Mouse (Mus musculus) monocyte, adult 59 days (primary cell): ENCODE measurements around the gene Ifi206. TPM values are rescaled to one million over a fixed set of nuclear protein-coding genes. Genes with fewer than 3 reads are reported as not detected.

Source experiments
- total RNA-seq, 2 experiments: library from RNA; stranded (reverse); gene quantifications; one replicate each; pipeline ENCODE4 v1.2.4; 2023

Ifi206 gene
- 10 to 100 TPM in 1 of 2 experiments, 1 to 10 TPM in 1; 8.6 to 14.4 TPM for total RNA-seq

GRCm38 (mm10) chr1:173490812-173491480 is at the start of gene Ifi206:
Ifi206 (minus strand) TSS chr1:173491041.

GRCm38 (mm10) chr1:173535791-173536190 is 45.0 kb upstream of the Ifi206 start, which contains the start of gene Ifi214:
Ifi214 (minus strand) TSS chr1:173535957.

Other genes with a start within 250 kb of the Ifi206 start
- gene Olfr418, start 225.0 kb downstream of the Ifi206 start, total RNA-seq, result not detected
- not detected for gene Mptx2, start 213.3 kb downstream of the Ifi206 start, total RNA-seq
- 1 to 10 TPM; 1.4 to 1.7 TPM for gene Ackr1, start 157.3 kb downstream of the Ifi206 start, total RNA-seq
- gene Aim2, start 140.2 kb downstream of the Ifi206 start, total RNA-seq, result 100 to 1,000 TPM; 155 to 171 TPM
- 10 to 100 TPM; 10.6 to 10.9 TPM for gene Cadm3, start 123.3 kb downstream of the Ifi206 start, total RNA-seq
- gene Ifi214, start 44.9 kb upstream of the Ifi206 start, total RNA-seq, result 1 to 10 TPM in 1 of 2 experiments, under 1 TPM in 1; 0.58 to 1.3 TPM
- 10 to 100 TPM; 31.2 to 36.6 TPM for gene Ifi213, start 108.2 kb upstream of the Ifi206 start, total RNA-seq
- gene Ifi209, start 139.9 kb upstream of the Ifi206 start, total RNA-seq, result 100 to 1,000 TPM in 1 of 2 experiments, 10 to 100 TPM in 1; 88.9 to 123 TPM
- gene Ifi208, start 182.6 kb upstream of the Ifi206 start, total RNA-seq, result 1 to 10 TPM; 2.5 TPM